Mouse (Mus musculus) midbrain, postnatal 0 days (tissue): ENCODE measurements around the gene Snd1. TPM values are rescaled to one million over a fixed set of nuclear protein-coding genes. Genes with fewer than 3 reads are reported as not detected.

ENCODE experiments used
- ATAC-seq: fragments of 200-750 bp; cut with Nextera tagmentation; 2 replicates; pipeline ENCODE4 v1.8.0; 2017; ENCODE audit warnings: moderate number of reproducible peaks, mild to moderate bottlenecking, moderate TSS enrichment, moderate library complexity; ENCODE audit not compliant: low FRiP score
- DNase-seq: peaks from one replicate; pipeline ENCODE4 v3.0.0-alpha.2; 2015; ENCODE audit warnings: low spot score
- H3K27ac ChIP-seq: fragments of 300-500 bp; sonication (generic); 2 replicates; pipeline ENCODE4 v1.5.1; 2014; ENCODE audit warnings: low read depth, mild to moderate bottlenecking, low read length, mixed read lengths
- H3K27me3 ChIP-seq: fragments of 300-500 bp; sonication (generic); 2 replicates; pipeline ENCODE4 v1.6.1; 2014; ENCODE audit warnings: low read length, control low read depth, mixed read lengths; ENCODE audit not compliant: insufficient read depth
- H3K36me3 ChIP-seq: fragments of 300-500 bp; sonication (generic); 2 replicates; pipeline ENCODE4 v1.6.1; 2014; ENCODE audit warnings: low read length, control low read depth, mixed read lengths; ENCODE audit not compliant: insufficient read depth
- H3K4me1 ChIP-seq: fragments of 300-500 bp; sonication (generic); 2 replicates; pipeline ENCODE4 v1.6.1; 2014; ENCODE audit warnings: mild to moderate bottlenecking, control low read depth, antibody characterized with exemption, low read length, mixed read lengths; ENCODE audit not compliant: insufficient read depth
- H3K4me2 ChIP-seq: fragments of 300-500 bp; sonication (generic); 2 replicates; pipeline ENCODE4 v1.6.1; 2014; ENCODE audit warnings: low read depth, mild to moderate bottlenecking, low read length, mixed read lengths; ENCODE audit not compliant: poor library complexity, severe bottlenecking
- H3K4me3 ChIP-seq: fragments of 300-500 bp; sonication (generic); 2 replicates; pipeline ENCODE4 v1.5.1; 2014; ENCODE audit warnings: low read depth, mild to moderate bottlenecking, low read length, moderate library complexity
- H3K9ac ChIP-seq: fragments of 300-500 bp; sonication (generic); replicated peaks from 2 replicates; pipeline ENCODE4 v1.6.1; 2014; ENCODE audit warnings: mild to moderate bottlenecking, low read length, moderate library complexity, mixed read lengths; ENCODE audit not compliant: poor library complexity, severe bottlenecking
- H3K9me3 ChIP-seq: fragments of 300-500 bp; sonication (generic); 2 replicates; pipeline ENCODE4 v1.6.1; 2016; ENCODE audit warnings: low read length, control low read depth
- CTCF ChIP-seq: IDR thresholded peaks from 2 replicates; pipeline ENCODE4 v1.5.1; 2016; ENCODE audit warnings: antibody characterized with exemption, mild to moderate bottlenecking
- WGBS: fragments of 180-500 bp; shearing (Covaris S2); extraction: QIAGEN DNeasy Blood & Tissue Kit; methylation state at CpG from one replicate; pipeline ENCODE4 v1.1.7; 2014; 5-methylcytosine and 5-hydroxymethylcytosine counted together
- polyA plus RNA-seq: library from polyadenylated mRNA; unstranded; fragments of >200 nt; fragmentation: Nextera tagmentation; extraction: Ambion mirVana; gene quantifications from 2 replicates; pipeline ENCODE4 v1.2.1, GENCODE M21; 2015
- total RNA-seq: library from RNA; depleted of rRNA; stranded (reverse); fragments of >200 nt; gene quantifications from 2 replicates; pipeline ENCODE4 v1.2.3, GENCODE M21; 2014; rRNA removed

The Snd1 gene
- 81.1 and 89.5 TPM in 2 replicates for total RNA-seq
- 70.6 and 73.3 TPM in 2 replicates for polyA plus RNA-seq

GRCm38 (mm10) chr6:28474839-28475238 is at the start of gene Snd1:
Gene Snd1 (plus strand): TSS chr6:28475139.
- DNase-seq (no peak), ATAC-seq (no peak)
- no peak for TF ChIP-seq CTCF
- H3K4me1 ChIP-seq: no peaks in the 10 kb centered on the region
- H3K36me3 ChIP-seq: no peaks in the 10 kb centered on the region
- WGBS: 87% methylated on average over 5 of the region's 5 CpGs
- H3K27me3 ChIP-seq: no peaks in the 10 kb centered on the region
- H3K9ac ChIP-seq: no peak within 1 kb of the TSS
- H3K4me2 ChIP-seq: no peak within 1 kb of the TSS
- no peaks in the 10 kb centered on the region for H3K9me3 ChIP-seq
- H3K27ac ChIP-seq: no peak within 1 kb of the TSS
- no peak within 1 kb of the TSS for H3K4me3 ChIP-seq

GRCm38 (mm10) chr6:28427096-28427839 is 47.7 kb upstream of the Snd1 start, which contains the start of gene Fscn3:
Gene Fscn3 (plus strand): TSS chr6:28427789.
- H3K4me3 ChIP-seq: no peak within 1 kb of the TSS
- peaks cover 13% of the 10 kb centered on the region for H3K36me3 ChIP-seq
- no peak within 1 kb of the TSS for H3K4me2 ChIP-seq
- no peak within 1 kb of the TSS for H3K9ac ChIP-seq
- whole genome bisulfite sequencing: 86% methylated on average over 3 of the region's 3 CpGs
- TF ChIP-seq CTCF: no peak
- no peaks in the 10 kb centered on the region for H3K9me3 ChIP-seq
- peaks cover 9% of the 10 kb centered on the region; the same call in 1 of the 2 replicates for H3K4me1 ChIP-seq
- DNase-seq (no peak), ATAC-seq (no peak)
- no peaks in the 10 kb centered on the region for H3K27me3 ChIP-seq
- no peak within 1 kb of the TSS for H3K27ac ChIP-seq

- WGBS: 86% methylated on average over 3 of the region's 3 CpGs
- Histone ChIP-seq H3K4me3 (no peak within 1 kb of the TSS), H3K27me3 (no peaks in the 10 kb centered on the region), H3K27ac (no peak within 1 kb of the TSS), H3K9ac (no peak within 1 kb of the TSS), H3K9me3 (no peaks in the 10 kb centered on the region), H3K36me3 (peaks cover 13% of the 10 kb centered on the region), H3K4me1 (peaks cover 9% of the 10 kb centered on the region; the same call in 1 of the 2 replicates), H3K4me2 (no peak within 1 kb of the TSS)
- TF ChIP-seq CTCF: no peak
- ATAC-seq (no peak), DNase-seq (no peak)
These were observed 46.6 kb upstream of the Snd1 start, which contains the start of gene Gcc1 for GRCm38 (mm10) chr6:28428290-28428689. Gene Gcc1 (minus strand): TSS chr6:28428390.

- no peak overlapping the region for H3K4me3 ChIP-seq
- no peak for TF ChIP-seq CTCF
- DNase-seq (no peak), ATAC-seq (no peak)
- H3K9me3 ChIP-seq: no peaks in the 10 kb centered on the region
- H3K4me1 ChIP-seq: peaks cover 2% of the 10 kb centered on the region; the same call in 1 of the 2 replicates
- 90% methylated on average over 11 of the region's 11 CpGs for WGBS
- H3K9ac ChIP-seq: no peak overlapping the region
- H3K27me3 ChIP-seq: no peaks in the 10 kb centered on the region
- H3K27ac ChIP-seq: no peak overlapping the region
- H3K4me2 ChIP-seq: no peak overlapping the region
- peaks cover 13% of the 10 kb centered on the region for H3K36me3 ChIP-seq
These were observed 45.1 kb upstream of the Snd1 start for GRCm38 (mm10) chr6:28429870-28430269.

- no peak for TF ChIP-seq CTCF
These were observed 44.0 kb upstream of the Snd1 start for GRCm38 (mm10) chr6:28430795-28431537.

GRCm38 (mm10) chr6:28431538-28431855 is 43.4 kb upstream of the Snd1 start:
- no peak for DNase-seq
- no peak for ATAC-seq
- no peak overlapping the region for H3K4me3 ChIP-seq
- no peak overlapping the region for H3K4me2 ChIP-seq
- no peak overlapping the region for H3K27ac ChIP-seq
- H3K36me3 ChIP-seq: peaks cover 3% of the 10 kb centered on the region; the same call in 1 of the 2 replicates
- no peaks in the 10 kb centered on the region for H3K4me1 ChIP-seq
- no peak overlapping the region for H3K9ac ChIP-seq
- H3K9me3 ChIP-seq: no peaks in the 10 kb centered on the region
- no peak for TF ChIP-seq CTCF
- no peaks in the 10 kb centered on the region for H3K27me3 ChIP-seq
- 81% methylated on average over 6 of the region's 6 CpGs for WGBS

More at GRCm38 (mm10) chr6:28430795-28431537, 44.0 kb upstream of the Snd1 start:
- 85% methylated on average over 10 of the region's 10 CpGs for WGBS
- Histone ChIP-seq H3K4me2 (no peak overlapping the region), H3K4me1 (no peaks in the 10 kb centered on the region), H3K27ac (no peak overlapping the region), H3K27me3 (no peaks in the 10 kb centered on the region), H3K36me3 (peaks cover 8% of the 10 kb centered on the region), H3K4me3 (no peak overlapping the region), H3K9me3 (no peaks in the 10 kb centered on the region), H3K9ac (no peak overlapping the region)
- DNase-seq (no peak), ATAC-seq (no peak)
